In the genomic region with DNA sequence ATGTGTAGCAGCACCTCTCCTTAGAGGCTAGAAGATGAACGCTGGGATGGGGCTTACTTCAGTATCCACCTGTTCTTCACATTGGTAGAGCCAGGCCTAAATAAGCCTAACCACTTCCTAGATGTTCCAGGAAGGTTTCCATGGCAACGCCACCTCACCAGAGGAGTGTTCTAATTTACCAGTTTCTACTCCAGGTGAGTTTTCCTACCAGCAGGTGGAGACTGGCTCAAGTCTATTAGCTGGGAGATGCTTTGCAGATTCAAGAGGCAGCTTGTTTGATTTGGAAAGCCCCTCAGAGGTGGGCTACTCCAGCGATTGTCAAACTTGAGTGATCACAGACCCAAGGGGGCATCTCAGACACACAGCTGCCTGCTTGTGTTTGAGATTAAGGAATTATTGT, we compare ENCODE assay signal across 9 mouse cellular contexts.
DNase-seq lines count a peak whose midpoint lies in the region; ATAC-seq and TF ChIP-seq lines count a peak whose summit lies in the region.
"Had no signal": no experiment of that assay in that cellular context is flagged by ENCODE, and none has a peak within 500 bp of the region (broad histone marks: within the 10 kb centered on the region; RNA-seq: fewer than 3 reads in every experiment).

No protein-coding gene starts in this region.

- TF ChIP-seq CTCF in heart, adult 2 months (IDR thresholded peaks at IDR 0.05), result 0 out of 2 replicates have a peak, but pooled peaks have one; percentile 24

- H3K4me3 ChIP-seq in heart, adult 2 months, result no peak overlapping the region
- no peak overlapping the region for H3K4me3 ChIP-seq in heart, embryonic 10.5 days
- H3K4me3 ChIP-seq in hindbrain, embryonic 12.5 days, result no peak overlapping the region
- H3K4me3 ChIP-seq: midbrain, embryonic 12.5 days had no signal

- no peak overlapping the region for H3K4me2 ChIP-seq in hindbrain, embryonic 12.5 days (replicated peaks)
- H3K4me2 ChIP-seq: midbrain, embryonic 12.5 days had no signal

- no peaks in the 10 kb centered on the region for H3K79me2 ChIP-seq in heart, adult 2 months (replicated peaks; ENCODE audit: control insufficient read depth, insufficient read depth, low read length)

- no peak for DNase-seq in heart, adult 2 months
- DNase-seq in heart, embryonic 10.5 days (ENCODE audit: low spot score), result no peak
- DNase-seq in brain, adult 2 months (ENCODE audit: low read depth, low spot score), result peak; percentile 88
- peak; percentile 28 to 37 for DNase-seq in left cerebral cortex, postnatal 10 days (ENCODE audit: extremely low spot score in 1 of 2, low spot score in 2 of 2)
- DNase-seq in right cerebral cortex, postnatal 4 days, result peak; percentile 37
- no peak for DNase-seq in heart, adult 18-20 months
- DNase-seq in c-Kit-positive CD71-positive TER-119-positive erythroid progenitor cells, embryonic 14.5 days (ENCODE audit: low spot score), result no peak

- TF ChIP-seq EP300 in heart, adult 2 months (IDR thresholded peaks at IDR 0.05; ENCODE audit: insufficient read depth, low read depth, low read length), result no peak

- intact Hi-C loops in heart, adult 2 months (cut with DNase I), result no loop called here
- intact Hi-C loops in left cerebral cortex, postnatal 10 days (cut with DNase I), result no loop called here

- no peaks in the 10 kb centered on the region for H3K27me3 ChIP-seq in heart, adult 2 months (ENCODE audit: control insufficient read depth, insufficient read depth, low read length)
- H3K27me3 ChIP-seq in heart, embryonic 10.5 days (ENCODE audit: insufficient read depth, poor library complexity, severe bottlenecking), result peaks cover 36% of the 10 kb centered on the region
- peaks cover 5% of the 10 kb centered on the region for H3K27me3 ChIP-seq in hindbrain, embryonic 12.5 days

- H3K27ac ChIP-seq in heart, adult 2 months, result no peak overlapping the region
- H3K27ac ChIP-seq in heart, embryonic 10.5 days, result no peak overlapping the region
- H3K27ac ChIP-seq in hindbrain, embryonic 12.5 days, result no peak overlapping the region
- H3K27ac ChIP-seq: midbrain, embryonic 12.5 days had no signal

- H3K9ac ChIP-seq in heart, adult 2 months (ENCODE audit: low read depth, low read length), result no peak overlapping the region
- H3K9ac ChIP-seq in hindbrain, embryonic 12.5 days, result no peak overlapping the region
- H3K9ac ChIP-seq: midbrain, embryonic 12.5 days had no signal

- TF ChIP-seq POLR2A in heart, adult 2 months (IDR thresholded peaks at IDR 0.05; ENCODE audit: insufficient read depth, low read depth, low read length), result no peak

- peak; percentile 38; the same call in 1 of the 2 replicates for ATAC-seq in hindbrain, embryonic 12.5 days (ENCODE audit: low FRiP score)

- H3K9me3 ChIP-seq in heart, embryonic 10.5 days, result no peaks in the 10 kb centered on the region
- H3K9me3 ChIP-seq in hindbrain, embryonic 12.5 days (replicated peaks), result no peaks in the 10 kb centered on the region
- H3K9me3 ChIP-seq: midbrain, embryonic 12.5 days had no signal

- no peaks in the 10 kb centered on the region for H3K36me3 ChIP-seq in heart, adult 2 months (ENCODE audit: control insufficient read depth, insufficient read depth, low read length)
- no peaks in the 10 kb centered on the region for H3K36me3 ChIP-seq in heart, embryonic 10.5 days
- H3K36me3 ChIP-seq in hindbrain, embryonic 12.5 days, result no peaks in the 10 kb centered on the region
- H3K36me3 ChIP-seq: midbrain, embryonic 12.5 days had no signal

- H3K4me1 ChIP-seq in heart, adult 2 months (ENCODE audit: control insufficient read depth, insufficient read depth, low read length), result no peaks in the 10 kb centered on the region
- H3K4me1 ChIP-seq in heart, embryonic 10.5 days, result 0 out of 2 replicates have a peak, but pooled peaks cover 4% of the 10 kb centered on the region
- H3K4me1 ChIP-seq in hindbrain, embryonic 12.5 days, result peaks cover 13% of the 10 kb centered on the region

- 67% methylated on average over 3 of the region's 3 CpGs for whole genome bisulfite sequencing in heart, adult 2 months
- 63% methylated on average over 3 of the region's 3 CpGs for WGBS in heart, embryonic 10.5 days
- 59% methylated on average over 3 of the region's 3 CpGs for WGBS in hindbrain, embryonic 12.5 days

Comparison
In these comparisons a context has a peak if more than half of its experiments do, and no peak if none do; other contexts are left out.
1. DNase-seq: peak in brain, adult 2 months (single experiment), left cerebral cortex, postnatal 10 days (2 of 2) and right cerebral cortex, postnatal 4 days (single experiment); none in heart, adult 2 months (0 of 2), heart, embryonic 10.5 days (single experiment), heart, adult 18-20 months (0 of 2) and c-Kit-positive CD71-positive TER-119-positive erythroid progenitor cells, embryonic 14.5 days (single experiment).